Mouse (Mus musculus): ENCODE data around the gene Gm10338.
"Not testable (repeated sequence)": the region's sequence is repeated elsewhere in the genome, so short reads cannot be mapped to it uniquely, and the experiment has no call there.

Gm10338 gene

GRCm38 (mm10) chr14:7595492-7595891 is at the start of gene Gm10338:
Gene Gm10338, minus strand, starts transcription at chr14:7595592.
- not testable (repeated sequence) for DNase-seq (ENCODE audit: low read depth, low spot score)

- not testable (repeated sequence) for DNase-seq (ENCODE audit: low read depth, low spot score)
Measured at GRCm38 (mm10) chr14:7643872-7644271, 48.5 kb upstream of the Gm10338 start, which contains the start of gene Gm10128. Gene Gm10128, minus strand, starts transcription at chr14:7643972.

GRCm38 (mm10) chr14:7568382-7568781 is 27.0 kb downstream of the Gm10338 start, which contains the start of gene Gm3558:
Gene Gm3558, minus strand, starts transcription at chr14:7568566.
- not testable (repeated sequence) for DNase-seq (ENCODE audit: low read depth, low spot score)

- not testable (repeated sequence) for DNase-seq (ENCODE audit: low read depth, low spot score)
Measured at GRCm38 (mm10) chr14:7567890-7568289, 27.5 kb downstream of the Gm10338 start.

- not testable (repeated sequence) for DNase-seq (ENCODE audit: low read depth, low spot score)
Measured at GRCm38 (mm10) chr14:7567266-7567665, 28.1 kb downstream of the Gm10338 start.

Data from telencephalon, adult 2 months (tissue).